Mouse (Mus musculus) kidney, adult 18-20 months (tissue): ENCODE results near the gene Adora3.
"Not testable (repeated sequence)": the region's sequence is repeated elsewhere in the genome, so short reads cannot be mapped to it uniquely, and the experiment has no call there.

ENCODE experiments used
- DNase-seq: peaks from one replicate; pipeline ENCODE4 v3.0.0; 2021

Adora3 gene

DNA sequence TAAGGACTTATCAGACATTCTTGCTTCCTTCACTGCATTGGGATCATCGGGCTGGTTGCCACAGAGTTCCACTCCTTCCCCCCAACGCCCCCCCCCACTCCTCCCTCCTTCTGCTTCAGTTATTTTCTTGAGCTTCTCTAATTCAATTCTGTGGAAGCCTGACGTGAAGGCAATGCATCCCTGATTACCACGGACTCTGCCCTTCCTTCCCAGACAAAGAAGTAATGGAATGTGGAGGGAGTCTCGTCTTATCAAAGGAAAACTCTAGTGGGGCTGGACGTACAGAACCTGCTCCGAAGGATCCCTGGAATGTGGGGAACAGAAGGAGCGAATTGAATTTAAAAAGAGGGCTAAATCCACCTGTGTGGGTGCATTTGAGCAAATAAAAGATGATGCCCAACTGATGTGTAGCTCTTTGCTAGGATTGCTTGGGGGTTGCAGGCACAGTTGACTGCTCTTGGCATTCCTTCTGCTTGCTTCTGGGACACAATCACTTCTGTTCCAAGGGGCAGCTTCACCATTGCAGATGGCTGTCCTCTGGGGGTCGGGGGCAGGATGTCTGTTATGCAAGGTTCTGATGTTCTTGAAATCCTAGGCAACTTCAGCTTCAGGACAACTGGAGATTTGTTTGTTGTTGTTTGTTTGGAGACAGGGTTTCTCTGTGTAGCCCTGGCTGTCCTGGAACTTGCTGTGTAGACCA is 37.4 kb downstream of the Adora3 start:
- no peak for DNase-seq

DNA sequence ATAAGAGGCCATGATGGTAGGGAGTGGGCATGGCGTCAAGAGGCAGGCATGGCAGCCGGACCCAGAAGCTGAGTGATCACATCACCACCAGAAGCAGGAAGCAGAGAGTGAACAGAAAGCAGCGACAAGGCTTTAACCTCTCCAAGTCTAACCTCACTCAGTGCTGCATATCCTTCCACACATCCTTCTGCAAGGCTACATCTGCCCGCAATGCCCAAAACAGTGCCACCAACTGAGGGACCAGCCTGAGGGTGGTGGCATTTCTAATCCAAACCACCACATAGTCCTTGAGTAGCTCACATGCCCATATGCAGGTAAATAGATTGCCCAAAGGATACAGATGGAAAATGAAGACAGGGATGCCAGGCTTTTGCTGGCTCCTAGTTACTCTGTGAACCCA is 38.3 kb downstream of the Adora3 start:
- DNase-seq, result no peak

DNA sequence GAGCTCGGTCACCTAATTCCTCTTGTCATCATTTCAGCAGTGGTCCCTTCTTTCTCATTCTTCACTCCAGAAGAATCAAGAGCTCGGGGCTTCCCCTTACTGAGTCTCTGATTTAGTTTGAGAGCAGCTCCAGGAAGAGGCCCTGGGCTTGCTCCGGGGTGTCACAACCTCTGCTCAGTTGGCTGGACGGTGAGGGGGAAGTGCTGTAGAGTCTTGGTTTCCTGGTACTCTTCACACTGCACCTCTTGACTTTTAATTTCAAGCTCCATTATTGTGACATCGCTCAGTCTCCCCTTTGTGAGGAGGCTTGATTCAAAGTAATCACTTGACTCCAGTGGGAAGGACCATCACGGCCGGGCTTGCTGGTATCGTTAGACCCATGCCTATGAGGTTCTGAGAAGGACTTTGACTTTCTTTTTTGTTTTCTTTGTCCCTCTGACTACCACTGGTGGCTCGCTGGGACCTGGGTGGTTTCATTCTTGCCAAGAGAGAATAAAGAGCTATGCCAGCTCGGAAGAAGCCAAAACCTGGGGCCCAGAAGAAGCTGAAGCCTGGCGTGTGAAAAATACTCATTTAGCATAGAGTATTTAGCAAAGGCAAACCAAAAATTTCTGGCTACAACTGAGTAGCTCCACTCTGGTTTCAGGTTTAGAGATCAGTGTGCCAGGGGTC is 40.0 kb downstream of the Adora3 start:
- no peak for DNase-seq

DNA sequence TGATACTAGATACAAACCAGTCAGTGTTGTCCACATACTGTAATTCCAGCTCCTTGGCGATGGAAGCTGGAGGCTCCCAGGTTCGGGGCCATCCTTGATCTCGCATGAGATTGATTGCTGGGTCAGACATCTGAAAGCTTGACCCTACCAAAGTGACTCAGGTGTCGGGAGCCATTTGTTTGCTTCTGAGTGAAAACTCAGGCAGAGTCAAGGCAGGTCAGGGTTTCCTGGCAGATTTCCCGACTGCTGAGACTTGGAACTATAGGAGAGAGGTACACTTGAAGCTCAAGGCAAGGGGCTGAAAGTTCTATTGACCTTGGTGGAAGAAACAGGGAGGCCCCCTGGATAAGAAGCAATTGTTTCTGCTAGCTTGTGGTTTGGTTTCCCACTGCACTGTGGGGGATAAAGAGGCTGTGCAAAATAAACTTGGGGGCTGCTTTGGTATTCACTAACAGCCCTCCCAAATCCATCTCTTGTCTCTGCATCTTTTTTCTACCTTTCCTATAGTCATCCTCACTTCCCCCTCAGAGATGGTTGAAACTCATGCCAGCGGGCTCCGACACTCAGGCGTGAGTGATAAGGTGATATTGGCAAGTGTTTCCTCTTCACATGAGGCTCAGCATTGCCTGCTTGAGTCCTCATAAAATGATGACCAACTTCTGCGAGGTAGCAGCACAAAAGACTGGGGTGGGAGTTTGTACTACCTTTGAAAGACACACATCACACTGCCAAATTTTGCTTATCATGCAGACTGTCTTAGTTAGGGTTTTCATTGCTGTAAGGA is 41.6 kb downstream of the Adora3 start:
- DNase-seq, result no peak

DNA sequence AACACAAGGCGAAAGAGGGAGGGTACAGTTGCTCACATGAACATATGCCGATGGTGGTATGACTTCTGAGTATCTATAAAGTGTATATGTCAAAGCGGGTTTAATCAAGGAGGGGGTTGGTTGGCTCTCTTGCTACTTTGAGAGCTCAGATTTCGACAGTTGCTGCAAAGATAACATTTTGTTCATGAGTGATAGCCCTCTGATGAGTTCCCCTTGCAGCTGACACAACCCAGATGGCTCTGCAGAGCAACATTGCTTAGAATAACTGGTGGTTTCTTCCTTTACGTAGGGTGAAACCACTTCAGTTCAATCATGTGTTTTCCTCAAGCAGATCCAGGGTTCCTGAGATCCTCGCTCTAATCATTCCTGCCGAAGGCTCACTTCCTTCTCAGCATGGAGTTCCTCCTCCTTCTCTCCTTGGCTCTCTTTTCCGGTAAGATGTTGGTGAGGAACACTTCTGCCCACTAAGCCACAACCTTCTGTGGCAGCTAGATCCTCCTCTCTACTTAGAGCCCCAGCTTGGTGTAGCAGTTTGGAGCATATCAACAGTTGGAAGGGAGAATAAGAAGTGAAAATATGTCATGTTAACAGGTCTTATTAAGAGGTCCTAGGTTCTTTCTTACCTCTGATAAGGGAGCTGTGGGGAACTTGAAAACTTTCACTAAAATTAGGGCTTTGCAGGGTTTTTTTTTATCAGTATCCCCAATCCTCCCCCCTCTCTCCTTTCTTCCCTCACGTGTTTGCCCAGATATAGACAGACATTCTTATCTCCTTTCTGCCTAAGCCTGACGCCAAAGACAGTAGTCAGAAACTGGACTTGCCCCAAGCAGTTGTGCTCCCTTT is 43.4 kb downstream of the Adora3 start:
- DNase-seq, result no peak

DNA sequence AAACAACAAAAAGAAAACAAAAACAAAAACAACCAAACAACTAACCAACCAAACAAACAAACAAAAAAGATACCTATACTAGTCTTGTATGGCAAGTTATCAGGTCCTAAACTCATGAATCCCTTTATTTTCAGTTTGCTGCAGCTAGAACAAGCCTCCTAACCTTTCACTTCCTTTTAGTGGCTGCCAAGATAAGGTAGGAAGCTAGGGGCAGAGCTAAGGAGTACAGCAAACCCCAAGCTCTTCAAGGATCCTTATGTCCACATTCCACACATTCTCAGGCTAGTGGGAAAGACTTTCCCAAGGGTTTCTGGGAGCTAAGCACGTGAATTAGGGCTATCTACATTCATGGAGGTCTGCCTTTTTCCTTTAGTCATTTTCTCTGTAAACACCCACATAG is 44.6 kb downstream of the Adora3 start:
- DNase-seq, result no peak

DNA sequence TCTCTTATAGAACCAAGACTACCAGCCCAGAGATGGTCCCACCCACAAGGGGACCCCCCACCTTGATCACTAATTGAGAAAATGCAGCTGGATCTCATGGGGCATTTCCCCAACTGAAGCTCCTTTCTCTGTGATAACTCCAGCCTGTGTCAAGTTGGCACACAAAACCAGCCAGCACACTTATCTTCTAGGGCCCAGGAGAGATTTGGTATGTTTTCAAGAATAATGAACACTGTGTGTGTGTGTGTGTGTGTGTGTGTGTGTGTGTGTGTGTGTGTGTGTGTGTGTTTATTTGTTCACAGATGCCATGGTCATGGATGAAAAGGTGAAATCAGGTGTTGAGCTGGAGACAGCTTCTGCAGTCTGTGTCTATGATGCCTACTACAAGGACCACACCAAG is 45.8 kb downstream of the Adora3 start:
- DNase-seq, result not testable (repeated sequence)

DNA sequence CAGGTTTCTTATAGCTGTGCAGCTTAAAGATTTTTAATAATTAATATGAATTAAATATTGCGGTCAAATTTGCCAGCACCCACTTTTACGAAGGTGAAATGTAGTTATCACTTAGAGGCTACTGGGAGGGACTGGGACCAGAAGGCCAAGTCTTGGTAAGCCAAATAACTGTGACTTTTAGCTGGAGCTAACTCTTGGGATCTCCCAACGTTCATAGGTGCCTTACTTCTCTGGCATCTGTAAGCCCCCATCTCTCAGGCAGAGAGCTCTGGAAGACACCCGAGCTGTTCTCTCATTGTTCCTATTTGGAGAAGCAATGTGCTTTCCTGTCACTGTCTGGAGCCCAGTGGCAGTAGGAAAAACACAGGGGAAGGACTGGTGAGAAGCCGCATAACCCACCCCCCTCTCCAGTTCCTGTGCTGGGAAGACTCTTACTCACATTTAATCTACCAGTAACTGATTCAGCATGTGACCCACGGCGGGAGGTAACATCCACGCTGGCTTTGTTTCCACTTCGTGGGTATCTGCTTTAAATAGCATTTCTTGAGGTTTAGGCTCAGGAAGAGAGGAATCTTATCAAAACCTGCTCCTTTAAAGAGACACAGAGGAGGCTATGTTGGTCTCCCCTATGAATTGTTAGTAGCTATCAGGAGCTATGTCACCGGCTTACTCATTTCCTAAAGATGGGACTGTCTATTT is 47.1 kb downstream of the Adora3 start:
- DNase-seq, result no peak

DNA sequence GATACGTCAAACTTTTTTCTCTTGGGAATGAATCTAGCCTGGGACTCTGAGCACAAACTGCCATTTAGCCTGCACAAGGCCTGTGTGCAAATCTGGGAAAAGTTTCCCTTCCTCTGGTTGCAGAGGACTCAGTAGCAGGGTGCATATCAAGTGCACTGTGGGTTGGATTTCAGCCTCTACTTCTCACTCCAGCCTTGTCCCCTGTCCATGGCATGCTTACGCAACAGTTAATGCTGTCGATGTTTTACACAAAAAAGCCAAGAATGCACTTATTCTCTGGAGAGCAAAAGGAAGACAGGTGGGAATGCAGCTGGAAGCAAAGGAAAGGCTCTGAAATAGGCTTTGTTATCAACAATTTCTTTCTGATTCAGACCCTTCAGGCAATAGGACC is 47.7 kb downstream of the Adora3 start:
- DNase-seq, result no peak

DNA sequence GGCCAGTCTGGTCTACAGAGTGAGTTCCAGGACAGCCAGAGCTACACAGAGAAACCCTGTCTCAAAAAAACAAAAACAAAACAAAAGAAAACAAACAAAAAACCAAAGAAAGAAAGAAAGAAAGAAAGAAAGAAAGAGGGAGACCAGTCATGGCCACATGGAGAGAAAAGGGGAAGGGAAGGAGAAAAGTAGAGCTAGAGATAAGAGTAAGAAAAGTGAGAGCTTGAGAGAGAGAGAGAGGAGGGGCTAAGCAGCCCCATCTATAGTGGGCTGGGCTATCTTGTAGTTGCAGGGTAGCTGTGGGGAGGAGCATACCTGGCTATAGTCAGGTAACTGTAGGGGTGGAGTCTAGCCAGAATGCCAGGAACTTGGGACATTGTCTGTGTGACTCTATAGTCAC is 50.1 kb downstream of the Adora3 start:
- not testable (repeated sequence) for DNase-seq

DNA sequence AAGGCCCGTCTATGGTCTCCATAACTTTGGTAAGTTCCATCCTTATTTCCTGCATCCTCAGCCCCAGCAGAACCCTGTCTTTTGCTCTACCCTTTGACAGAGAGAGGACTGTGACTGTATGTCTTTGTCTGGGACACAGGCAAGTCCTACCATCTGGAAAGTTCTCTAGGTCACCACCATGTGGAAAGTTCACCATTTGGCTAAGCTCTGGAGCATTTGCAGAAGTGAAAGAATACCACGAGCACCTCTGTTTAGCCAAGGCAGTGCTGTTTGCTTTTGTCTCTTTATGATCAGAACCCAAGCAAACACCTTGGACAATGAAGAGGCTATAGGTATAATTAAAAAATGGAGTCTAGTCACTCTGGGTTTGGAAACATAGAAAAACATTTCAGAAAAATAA is 51.3 kb downstream of the Adora3 start:
- DNase-seq, result no peak

DNA sequence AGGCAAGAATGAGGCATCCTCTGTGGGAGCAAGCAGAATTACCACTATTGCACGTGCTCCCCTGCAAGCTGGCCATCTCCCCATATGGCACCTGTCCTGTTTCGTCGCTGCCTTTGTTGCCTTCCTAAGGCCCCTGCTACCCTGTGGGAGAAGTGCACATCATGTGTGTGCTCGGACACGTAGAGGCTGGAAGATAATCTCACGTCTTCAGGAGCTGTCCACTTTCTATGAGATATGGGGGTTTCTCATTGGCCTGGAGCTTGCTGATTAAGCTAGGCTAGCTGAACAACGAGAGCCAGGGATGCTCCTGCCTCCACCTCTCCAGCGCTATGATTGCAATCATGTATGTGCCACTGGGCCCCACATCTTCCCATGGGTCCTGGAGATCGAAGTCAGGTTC is 54.0 kb downstream of the Adora3 start:
- no peak for DNase-seq

DNA sequence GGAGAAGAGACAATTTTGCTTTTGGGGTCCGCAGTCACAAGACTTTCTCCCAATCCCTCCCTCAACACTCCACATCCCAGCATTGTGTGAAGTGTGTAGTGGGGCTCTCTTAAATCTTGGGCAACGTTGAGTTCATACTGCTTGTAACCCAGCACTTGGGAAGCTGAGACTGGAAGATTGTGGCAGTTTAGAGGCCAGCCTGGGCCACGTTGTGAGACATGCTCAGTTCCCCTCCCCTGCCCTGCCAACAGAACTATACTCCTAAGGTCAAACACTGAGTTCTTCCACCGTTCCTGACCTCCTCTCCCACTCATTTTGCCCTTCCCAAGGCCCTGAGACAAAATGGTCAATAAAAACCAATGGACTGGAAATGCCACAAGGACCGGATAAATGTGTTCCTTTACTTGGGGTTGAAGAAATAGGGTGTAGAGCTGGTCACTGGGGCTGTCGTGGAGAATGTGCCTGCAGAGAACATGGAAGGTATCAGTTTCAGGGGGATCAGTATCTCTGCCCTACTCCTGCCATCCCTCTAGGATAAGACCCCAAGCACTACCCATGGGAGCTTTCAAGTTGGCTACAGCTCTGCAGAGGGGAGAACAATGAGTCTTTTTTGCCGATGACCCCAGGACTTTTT is 57.0 kb downstream of the Adora3 start:
- DNase-seq, result peak; percentile 5

DNA sequence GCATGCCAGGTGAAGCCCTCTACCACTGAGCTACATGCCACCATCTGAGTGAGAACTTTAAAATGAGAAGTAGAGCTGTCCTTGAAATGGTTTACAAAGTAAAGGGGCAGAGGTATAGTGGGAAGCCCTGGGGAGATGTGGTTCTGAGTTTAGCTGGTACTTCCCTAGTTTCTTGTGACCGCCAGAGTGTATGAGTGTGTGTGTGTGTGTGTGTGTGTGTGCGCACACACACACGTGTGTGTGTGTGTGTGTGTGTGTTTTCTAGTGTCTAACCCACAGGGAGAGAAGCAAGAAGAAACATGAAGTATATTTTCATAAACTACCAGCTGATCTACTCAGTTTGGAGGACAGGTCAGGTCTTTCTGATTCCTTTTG is 57.5 kb downstream of the Adora3 start:
- no peak for DNase-seq

DNA sequence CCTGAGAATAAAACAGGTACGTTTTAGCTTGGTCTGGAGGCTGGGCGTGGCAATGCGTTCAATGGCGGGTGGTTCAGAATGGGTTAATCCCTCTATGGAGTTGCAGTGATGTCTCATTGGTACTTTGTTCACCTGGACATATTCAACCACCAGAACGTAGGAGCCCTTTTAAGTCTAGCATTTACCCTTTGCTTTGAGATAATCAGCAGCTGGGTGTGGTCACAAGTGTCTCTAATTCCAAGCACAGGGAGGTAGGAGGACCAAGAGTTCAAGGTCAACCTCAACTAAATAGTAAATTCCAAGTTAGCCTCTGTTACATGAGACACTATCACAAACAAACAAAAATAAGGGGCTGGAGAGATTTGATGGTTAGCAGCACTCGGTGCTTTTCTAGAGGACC is 58.1 kb downstream of the Adora3 start:
- DNase-seq, result no peak

DNA sequence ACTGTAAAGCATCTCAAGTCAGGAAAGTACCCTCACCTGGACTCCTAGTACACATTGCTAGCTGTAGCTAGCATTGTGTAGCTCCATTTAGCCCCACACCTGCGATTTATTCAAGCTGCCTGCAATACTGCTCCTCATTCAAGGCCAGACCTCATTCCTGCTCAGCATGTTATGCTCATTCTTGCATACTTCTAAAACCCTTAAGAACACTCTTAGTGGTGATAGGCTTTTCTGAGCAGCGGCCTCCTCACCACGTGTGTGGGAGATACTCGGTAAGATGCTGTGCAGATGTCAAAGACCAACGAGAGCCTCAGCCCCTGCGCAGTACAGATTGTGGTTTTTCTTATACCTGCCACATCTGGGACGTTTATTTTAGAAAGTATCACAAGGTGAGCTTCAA is 59.2 kb downstream of the Adora3 start:
- no peak for DNase-seq

DNA sequence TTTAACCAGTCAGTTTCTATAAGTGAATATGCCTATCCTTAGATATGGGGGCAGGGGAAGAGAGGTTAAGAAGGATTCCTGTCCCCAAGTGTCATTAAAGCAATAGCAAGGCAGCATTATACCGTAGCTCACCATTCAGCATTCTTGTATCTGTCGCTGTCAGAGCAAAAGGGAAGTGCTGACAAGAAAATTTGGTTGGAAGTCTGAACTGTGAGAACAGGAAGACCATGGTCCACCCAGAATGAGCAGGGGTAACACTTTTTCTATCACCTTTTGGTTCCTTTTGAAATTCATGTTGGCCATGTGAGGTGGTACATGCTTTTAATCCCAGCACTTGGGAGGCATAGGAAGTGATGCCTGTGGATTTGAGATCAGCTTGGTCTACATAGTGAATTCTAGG is 60.4 kb downstream of the Adora3 start:
- no peak for DNase-seq

DNA sequence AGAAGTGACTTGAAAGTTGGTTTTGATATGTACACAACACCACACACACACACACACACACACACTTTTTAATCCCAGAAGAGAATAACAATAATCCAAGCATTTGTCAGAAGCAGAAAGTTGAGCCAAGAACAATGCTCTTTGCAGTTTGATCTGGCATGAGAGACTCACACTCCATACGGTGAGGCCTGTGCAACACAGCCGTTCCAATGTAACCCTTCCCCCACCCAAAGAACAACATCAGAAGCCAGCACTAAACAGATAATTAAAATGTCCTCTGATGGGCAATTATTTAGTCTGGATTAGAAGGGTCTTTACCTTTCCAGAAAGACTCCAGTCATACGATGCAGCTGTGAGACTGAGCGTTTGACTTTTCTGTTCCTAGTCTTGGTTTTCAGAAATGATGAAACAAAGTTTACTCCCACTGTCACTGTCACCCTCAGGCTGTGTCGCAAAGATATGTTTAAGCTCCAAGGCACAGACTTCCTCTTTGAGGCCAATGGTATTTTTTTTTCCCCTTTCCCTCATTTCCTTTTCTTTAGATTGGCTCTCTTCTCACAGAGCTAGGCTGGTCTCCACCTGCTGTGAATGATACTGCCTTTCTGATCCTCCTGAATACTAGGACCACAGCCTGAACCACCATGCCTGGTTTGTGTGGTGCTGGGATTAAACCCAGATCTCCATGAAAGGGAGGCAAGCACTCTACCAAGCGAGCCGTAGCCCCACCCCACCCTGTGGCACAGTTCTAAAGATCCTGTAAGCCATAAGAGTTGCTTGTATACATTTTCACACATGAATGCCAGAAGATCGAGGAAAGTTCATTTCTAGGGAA is 61.8 kb downstream of the Adora3 start, which contains the start of gene I830077J02Rik:
Gene I830077J02Rik (minus strand): TSS at position 425 of the 832 bp plus-strand sequence.
- DNase-seq, result no peak

DNA sequence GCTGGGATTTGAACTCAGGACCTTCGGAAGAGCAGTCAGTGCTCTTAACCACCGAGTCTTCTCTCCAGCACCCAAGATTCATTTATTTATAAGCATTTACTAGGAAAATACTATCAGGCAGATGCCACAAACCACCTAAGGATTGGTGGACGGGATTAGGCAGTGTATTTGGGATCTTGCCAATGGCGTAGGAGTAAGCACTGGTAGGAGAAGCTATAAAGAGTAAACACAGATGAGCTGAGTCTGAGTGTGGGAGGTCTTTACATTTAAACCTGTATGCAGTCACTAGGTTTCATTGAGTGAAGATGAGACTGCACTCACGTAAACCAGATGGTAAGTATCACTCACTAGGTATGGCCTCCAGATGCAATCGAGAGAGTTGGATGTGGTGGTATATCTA is 63.3 kb downstream of the Adora3 start:
- DNase-seq, result no peak

DNA sequence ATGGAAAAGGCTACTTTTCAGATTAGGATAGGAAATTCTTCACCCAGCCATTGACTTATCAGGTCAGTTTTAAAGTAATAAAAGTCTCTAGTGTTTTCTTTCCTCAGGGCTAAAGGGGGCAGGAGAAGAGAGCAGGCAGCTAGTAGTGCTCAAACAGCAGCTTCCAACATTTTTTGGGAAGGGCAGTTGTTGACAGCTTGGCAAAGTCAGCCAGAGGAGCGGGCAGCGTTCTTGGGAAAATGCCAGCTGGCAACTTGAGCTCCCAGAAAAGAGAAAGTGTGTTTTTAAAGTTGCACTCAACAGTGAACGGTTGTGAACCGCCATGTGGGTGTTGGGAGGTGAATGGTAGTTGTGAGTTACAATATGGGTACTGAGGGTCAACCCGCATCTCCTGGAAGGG is 64.4 kb downstream of the Adora3 start:
- DNase-seq, result peak; percentile 49

DNA sequence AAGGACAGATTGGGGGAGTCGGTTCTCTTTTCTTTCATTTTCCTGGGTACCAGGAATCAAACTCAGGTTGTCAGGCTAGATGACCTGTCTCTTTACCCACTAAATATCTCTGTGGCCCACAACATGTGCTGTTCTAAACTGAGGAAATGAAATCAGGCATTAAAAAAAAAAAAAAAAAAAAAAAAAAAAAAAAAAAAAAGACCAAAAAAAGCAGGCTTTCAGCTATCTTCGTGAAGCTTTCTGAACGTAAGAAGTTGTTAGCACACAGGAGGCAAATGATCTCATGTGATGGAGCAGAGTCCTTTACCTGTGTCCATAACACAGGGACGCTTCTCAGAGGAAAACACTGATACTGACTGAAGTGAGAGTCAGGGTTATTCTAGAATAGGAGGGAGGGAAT is 65.5 kb downstream of the Adora3 start:
- no peak for DNase-seq
